Mouse (Mus musculus): ENCODE results near the gene Gpsm1. TPM values are rescaled to one million over a fixed set of nuclear protein-coding genes. Genes with fewer than 3 reads are reported as not detected.

Gene Gpsm1
- polyA plus RNA-seq, 1 experiment from 2014 or later: 36.5 TPM

DNA sequence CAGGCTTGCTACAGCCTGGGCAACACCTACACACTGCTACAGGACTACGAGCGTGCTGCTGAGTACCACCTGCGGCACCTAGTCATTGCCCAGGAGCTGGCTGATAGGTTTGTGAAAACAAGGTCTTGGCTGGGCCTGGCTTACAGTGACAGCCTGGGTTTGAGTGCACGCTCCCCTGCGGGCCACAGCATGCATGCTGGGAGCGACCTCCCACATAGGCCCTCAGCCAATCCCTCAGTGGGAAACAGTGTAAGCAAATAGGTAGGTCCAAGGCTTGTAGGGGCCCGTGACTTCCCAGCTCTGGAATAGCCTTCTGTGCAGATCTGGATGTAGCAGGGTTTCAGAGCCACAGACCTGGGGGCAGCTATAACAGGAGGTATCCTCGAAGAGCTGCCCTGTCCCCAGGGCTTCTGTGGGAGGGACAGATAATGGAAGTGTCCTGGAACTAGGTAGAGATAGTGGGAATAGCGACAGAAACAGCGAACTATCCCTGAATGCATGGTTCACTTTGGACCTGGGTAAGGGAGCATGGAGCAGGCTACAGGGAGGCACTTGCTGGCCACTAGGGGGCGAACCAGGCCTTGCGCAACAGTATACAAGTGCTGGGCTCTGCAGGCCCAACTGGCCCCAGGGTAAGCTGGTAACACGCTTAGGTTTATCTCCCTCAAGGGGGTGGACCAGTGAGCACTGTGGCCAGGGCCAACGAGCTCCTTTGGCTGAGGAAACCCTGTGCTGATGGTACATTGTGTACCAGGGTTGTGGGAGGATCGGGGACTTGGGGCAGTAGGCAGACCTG, 10.3 kb downstream of the Gpsm1 start:
- H3K9me3 ChIP-seq (ENCODE audit: control insufficient read depth, low read length): no peaks in the 10 kb centered on the region
- H3K4me1 ChIP-seq (ENCODE audit: control insufficient read depth in 2 of 2, insufficient read depth in 2 of 2, low read length in 2 of 2): peaks cover 19 to 39% of the 10 kb centered on the region in 2 experiments; a peak in 3 of 4 replicates
- no peaks in the 10 kb centered on the region for H3K27me3 ChIP-seq (ENCODE audit: control insufficient read depth, insufficient read depth, low read length)
- 60% methylated on average over 15 of the region's 15 CpGs for WGBS
- peaks cover 70% of the 10 kb centered on the region for H3K36me3 ChIP-seq (ENCODE audit: control insufficient read depth, insufficient read depth, low read length)
- no peak for ATAC-seq (ENCODE audit: insufficient number of reproducible peaks, insufficient read depth, low FRiP score, low read depth)
- no peak overlapping the region for H3K4me2 ChIP-seq (ENCODE audit: low read length)
- peak overlapping the region; percentile 9; the same call in 1 of the 2 replicates for H3K9ac ChIP-seq (ENCODE audit: low read length)
- H3K27ac ChIP-seq (replicated peaks in 1 of 2; ENCODE audit: control insufficient read depth in 1 of 2, insufficient read depth in 1 of 2, low read depth in 2 of 2, low read length in 2 of 2): peak overlapping the region; percentile 27 to 59
- H3K4me3 ChIP-seq (ENCODE audit: control insufficient read depth in 1 of 2, insufficient read depth in 1 of 2, low read depth in 1 of 2, low read length in 2 of 2): no peak overlapping the region

- Histone ChIP-seq H3K4me3 (ENCODE audit: control insufficient read depth in 1 of 2, insufficient read depth in 1 of 2, low read depth in 1 of 2, low read length in 2 of 2) (no peak overlapping the region), H3K4me2 (ENCODE audit: low read length) (no peak overlapping the region), H3K36me3 (ENCODE audit: control insufficient read depth, insufficient read depth, low read length) (peaks cover 77% of the 10 kb centered on the region), H3K4me1 (ENCODE audit: control insufficient read depth in 2 of 2, insufficient read depth in 2 of 2, low read length in 2 of 2) (peaks cover 19 to 39% of the 10 kb centered on the region in 2 experiments; a peak in 3 of 4 replicates), H3K9me3 (ENCODE audit: control insufficient read depth, low read length) (no peaks in the 10 kb centered on the region), H3K27me3 (ENCODE audit: control insufficient read depth, insufficient read depth, low read length) (no peaks in the 10 kb centered on the region), H3K27ac (replicated peaks in 1 of 2; ENCODE audit: control insufficient read depth in 1 of 2, insufficient read depth in 1 of 2, low read depth in 2 of 2, low read length in 2 of 2) (no peak overlapping the region), H3K9ac (ENCODE audit: low read length) (no peak overlapping the region)
- 88% methylated on average over 4 of the region's 4 CpGs for WGBS
- no peak for ATAC-seq (ENCODE audit: insufficient number of reproducible peaks, insufficient read depth, low FRiP score, low read depth)
Observed at GRCm38 (mm10) chr2:26327852-26328251, 12.5 kb downstream of the Gpsm1 start.

DNA sequence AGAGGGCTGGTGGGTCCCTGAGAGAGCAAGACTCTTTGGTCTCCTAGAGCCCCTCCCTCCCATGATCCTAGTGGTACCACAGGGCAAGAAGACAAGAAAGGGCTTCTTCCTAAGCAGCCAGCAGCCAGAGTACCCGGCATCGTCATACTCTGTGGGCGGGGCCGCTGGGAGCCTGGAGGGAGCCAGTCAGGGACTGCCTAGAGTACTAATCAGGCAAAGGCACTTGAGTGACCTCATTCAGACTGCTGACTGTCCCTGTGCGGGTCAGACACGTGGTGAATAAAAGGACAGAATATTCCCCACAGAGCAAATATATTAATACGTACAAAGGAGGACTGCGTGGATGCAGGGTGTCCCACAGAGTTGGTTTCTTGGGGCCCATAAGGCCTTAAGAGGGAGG, 14.1 kb downstream of the Gpsm1 start:
- no peak overlapping the region for H3K4me2 ChIP-seq (ENCODE audit: low read length)
- 32% methylated on average over 8 of the region's 8 CpGs for WGBS
- peak overlapping the region; percentile 57 to 71 for H3K27ac ChIP-seq (replicated peaks in 1 of 2; ENCODE audit: control insufficient read depth in 1 of 2, insufficient read depth in 1 of 2, low read depth in 2 of 2, low read length in 2 of 2)
- 0 out of 2 replicates have a peak overlapping the region, but pooled peaks have one; percentile 2 for H3K9ac ChIP-seq (ENCODE audit: low read length)
- peaks cover 63% of the 10 kb centered on the region for H3K36me3 ChIP-seq (ENCODE audit: control insufficient read depth, insufficient read depth, low read length)
- peak; percentile 77 for ATAC-seq (ENCODE audit: insufficient number of reproducible peaks, insufficient read depth, low FRiP score, low read depth)
- H3K4me1 ChIP-seq (ENCODE audit: control insufficient read depth in 2 of 2, insufficient read depth in 2 of 2, low read length in 2 of 2): peaks cover 14 to 28% of the 10 kb centered on the region in 2 experiments; a peak in 3 of 4 replicates
- no peaks in the 10 kb centered on the region for H3K9me3 ChIP-seq (ENCODE audit: control insufficient read depth, low read length)
- no peak overlapping the region for H3K4me3 ChIP-seq (ENCODE audit: control insufficient read depth in 1 of 2, insufficient read depth in 1 of 2, low read depth in 1 of 2, low read length in 2 of 2)
- H3K27me3 ChIP-seq (ENCODE audit: control insufficient read depth, insufficient read depth, low read length): no peaks in the 10 kb centered on the region

- Histone ChIP-seq H3K4me2 (ENCODE audit: low read length) (0 out of 2 replicates have a peak overlapping the region, but pooled peaks have one; percentile 13), H3K27ac (replicated peaks in 1 of 2; ENCODE audit: control insufficient read depth in 1 of 2, insufficient read depth in 1 of 2, low read depth in 2 of 2, low read length in 2 of 2) (peak overlapping the region; percentile 57 to 71), H3K9ac (ENCODE audit: low read length) (peak overlapping the region; percentile 2), H3K9me3 (ENCODE audit: control insufficient read depth, low read length) (no peaks in the 10 kb centered on the region), H3K4me3 (ENCODE audit: control insufficient read depth in 1 of 2, insufficient read depth in 1 of 2, low read depth in 1 of 2, low read length in 2 of 2) (no peak overlapping the region), H3K27me3 (ENCODE audit: control insufficient read depth, insufficient read depth, low read length) (no peaks in the 10 kb centered on the region), H3K36me3 (ENCODE audit: control insufficient read depth, insufficient read depth, low read length) (peaks cover 56% of the 10 kb centered on the region), H3K4me1 (ENCODE audit: control insufficient read depth in 2 of 2, insufficient read depth in 2 of 2, low read length in 2 of 2) (peaks cover 13 to 21% of the 10 kb centered on the region in 2 experiments; a peak in 3 of 4 replicates)
- 85% methylated on average over 4 of the region's 4 CpGs for WGBS
- ATAC-seq (ENCODE audit: insufficient number of reproducible peaks, insufficient read depth, low FRiP score, low read depth): peak; percentile 25; the same call in 1 of the 2 replicates
Observed at GRCm38 (mm10) chr2:26330056-26330468, 14.7 kb downstream of the Gpsm1 start.

DNA sequence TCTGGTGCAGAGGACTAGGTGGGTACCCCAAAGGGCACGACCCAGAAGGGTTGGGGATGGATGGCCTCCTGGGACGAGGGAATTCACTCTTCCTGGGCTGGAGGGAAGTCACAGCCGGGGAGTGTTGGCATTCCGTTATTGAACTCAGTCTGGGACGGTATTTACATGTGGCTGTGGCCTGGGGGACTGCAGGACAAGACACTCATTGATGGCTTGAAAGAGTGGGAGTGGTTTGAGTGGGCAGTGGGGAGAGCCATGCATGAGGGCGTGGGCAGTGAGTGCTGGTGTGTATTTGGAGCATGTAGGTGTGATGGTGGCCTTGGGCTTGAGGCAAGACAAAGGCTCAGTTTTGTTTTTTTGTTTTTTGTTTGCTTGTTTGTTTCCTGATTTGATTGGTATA, 15.4 kb downstream of the Gpsm1 start:
- Histone ChIP-seq H3K27ac (replicated peaks in 1 of 2; ENCODE audit: control insufficient read depth in 1 of 2, insufficient read depth in 1 of 2, low read depth in 2 of 2, low read length in 2 of 2) (peak overlapping the region in 1 of 2 experiments; percentile 57; a peak in 1 of 4 replicates), H3K9me3 (ENCODE audit: control insufficient read depth, low read length) (no peaks in the 10 kb centered on the region), H3K4me3 (ENCODE audit: control insufficient read depth in 1 of 2, insufficient read depth in 1 of 2, low read depth in 1 of 2, low read length in 2 of 2) (no peak overlapping the region), H3K4me1 (ENCODE audit: control insufficient read depth in 2 of 2, insufficient read depth in 2 of 2, low read length in 2 of 2) (peaks cover 9 to 16% of the 10 kb centered on the region in 2 experiments; a peak in 3 of 4 replicates), H3K9ac (ENCODE audit: low read length) (0 out of 2 replicates have a peak overlapping the region, but pooled peaks have one; percentile 2), H3K4me2 (ENCODE audit: low read length) (0 out of 2 replicates have a peak overlapping the region, but pooled peaks have one; percentile 13), H3K27me3 (ENCODE audit: control insufficient read depth, insufficient read depth, low read length) (no peaks in the 10 kb centered on the region), H3K36me3 (ENCODE audit: control insufficient read depth, insufficient read depth, low read length) (peaks cover 50% of the 10 kb centered on the region)
- 80% methylated on average over 6 of the region's 6 CpGs for WGBS
- no peak for ATAC-seq (ENCODE audit: insufficient number of reproducible peaks, insufficient read depth, low FRiP score, low read depth)

DNA sequence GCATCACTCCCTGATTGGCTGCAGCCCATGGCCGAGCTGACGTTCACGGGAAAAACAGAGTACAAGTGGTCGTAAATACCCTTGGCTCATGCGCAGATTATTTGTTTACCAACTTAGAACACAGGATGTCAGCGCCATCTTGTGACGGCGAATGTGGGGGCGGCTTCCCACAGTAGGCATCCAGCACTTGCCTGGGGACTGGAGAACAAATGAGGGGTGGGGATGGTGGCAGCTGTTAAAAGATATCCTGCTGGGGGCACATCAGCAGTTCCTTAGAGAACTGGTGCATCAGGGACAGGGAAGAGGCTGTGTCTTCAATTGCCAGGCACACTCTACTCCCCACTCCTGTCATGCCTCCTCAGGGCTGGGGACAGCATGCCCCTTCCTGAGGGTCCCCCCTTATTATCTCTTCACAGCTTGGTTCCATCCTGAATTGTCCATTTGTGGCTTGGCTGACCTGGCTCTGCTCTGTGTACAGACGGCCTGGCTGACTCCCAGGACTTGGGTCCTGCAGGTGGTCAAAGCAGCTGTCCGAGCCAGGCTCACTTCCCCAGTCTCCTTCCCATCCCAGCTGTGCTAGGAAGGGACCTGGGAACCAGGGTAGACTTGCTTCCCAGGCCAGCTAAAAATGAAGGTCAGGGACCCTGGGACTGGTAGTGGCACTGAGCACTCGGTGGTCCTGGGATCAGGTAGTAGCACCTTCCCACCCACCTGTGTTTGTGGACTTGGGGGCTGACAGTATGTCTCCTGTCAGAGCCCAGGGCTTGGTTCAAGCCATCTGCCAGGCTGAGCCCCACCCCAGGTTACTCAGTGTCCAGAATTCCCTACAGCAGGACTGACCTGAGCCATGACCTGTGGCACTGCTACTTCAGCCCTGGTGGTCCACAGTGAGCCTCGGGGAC, 23.2 kb downstream of the Gpsm1 start:
- Histone ChIP-seq H3K9me3 (ENCODE audit: control insufficient read depth, low read length) (no peaks in the 10 kb centered on the region), H3K4me3 (ENCODE audit: control insufficient read depth in 1 of 2, insufficient read depth in 1 of 2, low read depth in 1 of 2, low read length in 2 of 2) (no peak overlapping the region), H3K9ac (ENCODE audit: low read length) (no peak overlapping the region), H3K36me3 (ENCODE audit: control insufficient read depth, insufficient read depth, low read length) (peaks cover 19% of the 10 kb centered on the region), H3K27ac (replicated peaks in 1 of 2; ENCODE audit: control insufficient read depth in 1 of 2, insufficient read depth in 1 of 2, low read depth in 2 of 2, low read length in 2 of 2) (peak overlapping the region; percentile 31 to 98; a peak in 3 of 4 replicates), H3K4me2 (ENCODE audit: low read length) (no peak overlapping the region), H3K4me1 (ENCODE audit: control insufficient read depth in 2 of 2, insufficient read depth in 2 of 2, low read length in 2 of 2) (peaks cover 51% of the 10 kb centered on the region in 2 experiments), H3K27me3 (ENCODE audit: control insufficient read depth, insufficient read depth, low read length) (no peaks in the 10 kb centered on the region)
- WGBS: 82% methylated on average over 8 of the region's 13 CpGs
- no peak for ATAC-seq (ENCODE audit: insufficient number of reproducible peaks, insufficient read depth, low FRiP score, low read depth)

DNA sequence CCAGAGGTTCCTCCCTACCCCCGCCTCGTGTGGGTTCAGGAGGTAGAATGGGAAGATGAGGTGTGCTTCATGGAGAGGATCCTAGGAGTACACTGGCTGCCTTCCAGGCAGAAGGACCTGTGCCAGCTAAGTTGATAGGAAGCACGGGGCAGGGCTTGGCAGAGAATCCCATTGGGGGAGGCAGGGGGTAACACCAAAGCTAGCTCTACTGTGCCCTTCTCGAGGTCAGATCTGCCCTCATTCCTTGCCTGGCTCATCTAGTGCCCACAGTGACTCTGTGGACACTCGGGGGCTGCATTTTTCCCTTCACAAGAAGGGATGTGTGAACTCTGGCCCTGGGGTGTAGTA, 23.9 kb downstream of the Gpsm1 start:
- no peaks in the 10 kb centered on the region for H3K27me3 ChIP-seq (ENCODE audit: control insufficient read depth, insufficient read depth, low read length)

More for the DNA sequence above, 23.9 kb downstream of the Gpsm1 start:
- ATAC-seq (ENCODE audit: insufficient number of reproducible peaks, insufficient read depth, low FRiP score, low read depth): peak; percentile 20; the same call in 1 of the 2 replicates
- Histone ChIP-seq H3K36me3 (ENCODE audit: control insufficient read depth, insufficient read depth, low read length) (peaks cover 25% of the 10 kb centered on the region), H3K4me1 (ENCODE audit: control insufficient read depth in 2 of 2, insufficient read depth in 2 of 2, low read length in 2 of 2) (peaks cover 51% of the 10 kb centered on the region in 2 experiments), H3K9me3 (ENCODE audit: control insufficient read depth, low read length) (no peaks in the 10 kb centered on the region), H3K9ac (ENCODE audit: low read length) (peak overlapping the region; percentile 52), H3K4me2 (ENCODE audit: low read length) (peak overlapping the region; percentile 46), H3K4me3 (ENCODE audit: control insufficient read depth in 1 of 2, insufficient read depth in 1 of 2, low read depth in 1 of 2, low read length in 2 of 2) (no peak overlapping the region), H3K27ac (replicated peaks in 1 of 2; ENCODE audit: control insufficient read depth in 1 of 2, insufficient read depth in 1 of 2, low read depth in 2 of 2, low read length in 2 of 2) (peak overlapping the region; percentile 61 to 98)
- 48% methylated on average over 5 of the region's 5 CpGs for WGBS

All from heart, embryonic 14.5 days (tissue).